Mouse (Mus musculus) layer of hippocampus, adult 8-10 months (tissue): Measurements from ENCODE around the gene Dnajc2. TPM values are rescaled to one million over a fixed set of nuclear protein-coding genes. Genes with fewer than 3 reads are reported as not detected.

Experiments used
- DNase-seq, 2 experiments: peaks; one replicate each; pipeline ENCODE4 v3.0.0; 2022; ENCODE audit warnings: low spot score in 2 of 2
- total RNA-seq, 4 experiments: library from RNA; stranded (reverse); gene quantifications; 2 replicates each; pipeline ENCODE4 v1.2.4; 2022

Dnajc2 gene
- 10 to 100 TPM; 31.6 to 37.6 (median 34.0) TPM for total RNA-seq

- peak; percentile 82 to 88 for DNase-seq
These were observed at the start of gene Dnajc2, which contains the start of gene Psmc2 for GRCm38 (mm10) chr5:21785053-21785452. Gene Dnajc2, minus strand, starts transcription at chr5:21785251. Gene Psmc2, plus strand, starts transcription at chr5:21785283.

- DNase-seq: no peak
These were observed 46.7 kb upstream of the Dnajc2 start for GRCm38 (mm10) chr5:21831761-21832160.

- DNase-seq: peak; percentile 49 to 57
These were observed 43.8 kb upstream of the Dnajc2 start for GRCm38 (mm10) chr5:21828855-21829254.

- no peak for DNase-seq
These were observed 42.6 kb upstream of the Dnajc2 start for GRCm38 (mm10) chr5:21827643-21828042.

GRCm38 (mm10) chr5:21826370-21826769 is 41.3 kb upstream of the Dnajc2 start:
- no peak for DNase-seq

GRCm38 (mm10) chr5:21813994-21814393 is 28.9 kb upstream of the Dnajc2 start:
- DNase-seq: peak in 1 of 2 experiments; percentile 27

GRCm38 (mm10) chr5:21810924-21811323 is 25.9 kb upstream of the Dnajc2 start:
- no peak for DNase-seq

GRCm38 (mm10) chr5:21804837-21805236 is 19.8 kb upstream of the Dnajc2 start:
- DNase-seq: no peak

GRCm38 (mm10) chr5:21803691-21804188 is 18.7 kb upstream of the Dnajc2 start:
- no peak for DNase-seq

GRCm38 (mm10) chr5:21802907-21803306 is 17.9 kb upstream of the Dnajc2 start:
- no peak for DNase-seq

GRCm38 (mm10) chr5:21792166-21792565 is 7.1 kb upstream of the Dnajc2 start:
- no peak for DNase-seq

- DNase-seq: peak; percentile 12 to 13
These were observed 4.0 kb upstream of the Dnajc2 start for GRCm38 (mm10) chr5:21789061-21789460.

GRCm38 (mm10) chr5:21787186-21788105 is 2.4 kb upstream of the Dnajc2 start:
- no peak for DNase-seq

- DNase-seq: peak; percentile 85 to 91
These were observed 1.5 kb upstream of the Dnajc2 start for GRCm38 (mm10) chr5:21786258-21787185.

GRCm38 (mm10) chr5:21785776-21786175 is 725 bp upstream of the Dnajc2 start:
- DNase-seq: no peak

GRCm38 (mm10) chr5:21784161-21785052 is 644 bp downstream of the Dnajc2 start:
- no peak for DNase-seq

GRCm38 (mm10) chr5:21776491-21776890 is 8.6 kb downstream of the Dnajc2 start:
- no peak for DNase-seq

- peak in 1 of 2 experiments; percentile 19 for DNase-seq
These were observed 15.2 kb downstream of the Dnajc2 start for GRCm38 (mm10) chr5:21769841-21770240.

- DNase-seq: no peak
These were observed 16.5 kb downstream of the Dnajc2 start for GRCm38 (mm10) chr5:21768506-21768905.

- DNase-seq: no peak
These were observed 39.1 kb downstream of the Dnajc2 start for GRCm38 (mm10) chr5:21745966-21746365.

- DNase-seq: no peak
These were observed 40.4 kb downstream of the Dnajc2 start for GRCm38 (mm10) chr5:21744651-21745050.
